Mouse (Mus musculus): ENCODE data around the gene Oscar. TPM values are rescaled to one million over a fixed set of nuclear protein-coding genes. Genes with fewer than 3 reads are reported as not detected.
A peak's percentile ranks its signal among the peaks of the same experiment; 100 is the strongest.
"Not testable (repeated sequence)": the region's sequence is repeated elsewhere in the genome, so short reads cannot be mapped to it uniquely, and the experiment has no call there.

Gene Oscar
- total RNA-seq, 2 experiments from 2014 or later, result 1.2 to 1.8 TPM

- DNase-seq (ENCODE audit: low spot score in 2 of 2), result no peak
- intact Hi-C loops (cut with DNase I), result no loop called here
Observed at GRCm38 (mm10) chr7:3576354-3577124, 39.4 kb downstream of the Oscar start.

- DNase-seq (ENCODE audit: low spot score in 2 of 2), result peak; percentile 23 to 48
- intact Hi-C loops (cut with DNase I), result no loop called here
Observed at GRCm38 (mm10) chr7:3574216-3574615, 41.7 kb downstream of the Oscar start.

GRCm38 (mm10) chr7:3571847-3572246 is 44.1 kb downstream of the Oscar start:
- intact Hi-C loops (cut with DNase I), result no loop called here
- no peak for DNase-seq (ENCODE audit: low spot score in 2 of 2)

DNA sequence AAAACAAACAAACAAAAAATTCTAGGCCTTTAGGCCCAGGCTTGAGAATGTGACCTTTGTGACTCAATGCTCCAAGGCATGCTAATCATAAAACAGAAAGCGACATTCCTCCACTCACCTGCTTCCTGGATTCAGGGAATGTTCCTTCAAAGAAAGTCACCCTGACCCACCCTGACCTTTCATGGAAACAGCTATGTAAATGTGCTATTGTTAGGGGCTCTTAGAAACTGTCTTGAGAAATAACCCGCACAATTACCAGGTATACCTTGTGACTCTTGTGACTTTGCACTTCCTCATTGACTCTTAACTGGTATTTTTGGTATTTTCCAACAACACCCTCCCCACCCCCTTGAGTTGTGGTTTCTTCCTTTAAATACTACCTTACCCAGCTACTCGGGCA is 45.4 kb downstream of the Oscar start:
- intact Hi-C loops (cut with DNase I); DNase-seq (ENCODE audit: low spot score in 2 of 2): not testable (repeated sequence)

GRCm38 (mm10) chr7:3569725-3570124 is 46.2 kb downstream of the Oscar start:
- DNase-seq (ENCODE audit: low spot score in 2 of 2), result no peak
- intact Hi-C loops (cut with DNase I), result no loop called here

DNA sequence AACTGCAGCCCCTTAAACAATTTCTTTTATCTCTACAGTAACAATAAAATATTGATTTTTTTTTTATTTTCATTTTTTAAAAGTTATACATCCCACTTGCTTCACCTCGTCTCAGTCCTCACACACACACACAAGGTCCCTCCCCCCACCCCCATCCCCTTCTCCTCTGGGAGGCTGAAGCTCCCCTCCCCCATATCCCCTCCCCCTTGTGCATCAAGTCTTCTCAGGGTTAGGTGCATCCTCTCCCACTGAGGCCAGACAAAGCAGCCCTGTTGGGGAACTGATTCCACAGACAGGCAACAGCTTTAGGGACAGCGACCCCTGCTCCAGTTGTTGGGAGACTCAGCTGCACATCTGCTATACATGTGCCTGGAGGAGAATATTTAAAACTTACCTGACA is 48.6 kb downstream of the Oscar start:
- intact Hi-C loops (cut with DNase I), result no loop called here
- no peak for DNase-seq (ENCODE audit: low spot score in 2 of 2)

Small RNA genes lying within 50 kb of the gene (microRNA-seq; reads per million reads assigned to microRNA genes)
- gene Gm25100, result 0 reads per million in 2 experiments
- gene Mir3572, result 6.4 to 7.1 reads per million in 2 experiments

Other genes starting within 250 kb of the Oscar start
- gene Cacng8, start 225.5 kb downstream of the Oscar start, total RNA-seq (2021), result 100 to 1,000 TPM; 176 to 203 TPM
- gene Cacng6, start 192.0 kb downstream of the Oscar start, total RNA-seq (2021), result 1 to 10 TPM; 2.0 to 2.7 TPM
- not detected for gene Tarm1, start 113.5 kb downstream of the Oscar start, total RNA-seq (2021)
- 100 to 1,000 TPM; 546 to 598 TPM for gene Ndufa3, start 1.2 kb upstream of the Oscar start, total RNA-seq (2021)
- 10 to 100 TPM; 37.0 to 43.8 TPM for gene Tfpt, start 13.8 kb upstream of the Oscar start, total RNA-seq (2021)
- 10 to 100 TPM; 50.9 to 51.1 TPM for gene Prpf31, start 13.8 kb upstream of the Oscar start, total RNA-seq (2021)
- gene Cnot3, start 29.1 kb upstream of the Oscar start, total RNA-seq (2021), result 10 to 100 TPM; 49.7 to 55.9 TPM
- 1 to 10 TPM; 4.0 to 4.9 TPM for gene Leng1, start 49.7 kb upstream of the Oscar start, total RNA-seq (2021)
- gene Tmc4, start 61.4 kb upstream of the Oscar start, total RNA-seq (2021), result 1 to 10 TPM; 4.3 to 4.6 TPM
- 10 to 100 TPM; 61.2 to 74.1 TPM for gene Tsen34, start 76.7 kb upstream of the Oscar start, total RNA-seq (2021)
- gene Mboat7, start 77.4 kb upstream of the Oscar start, total RNA-seq (2021), result 100 to 1,000 TPM; 165 to 167 TPM
- gene Rps9, start 87.8 kb upstream of the Oscar start, total RNA-seq (2021), result 100 to 1,000 TPM; 367 to 392 TPM
- under 1 TPM; 0.09 to 0.15 TPM for gene Pirb, start 104.2 kb upstream of the Oscar start, total RNA-seq (2021)
- gene Gm15448, start 209.5 kb upstream of the Oscar start, total RNA-seq (2021), result not detected
- not detected for gene Pira2, start 228.9 kb upstream of the Oscar start, total RNA-seq (2021)